Mouse (Mus musculus) heart, embryonic 13.5 days (tissue): ENCODE results near the gene Tgfb3. TPM values are rescaled to one million over a fixed set of nuclear protein-coding genes. Genes with fewer than 3 reads are reported as not detected.

Source experiments
- ATAC-seq: fragments of 200-750 bp; cut with Nextera tagmentation; 2 replicates; pipeline ENCODE4 v1.8.0; 2017; ENCODE audit warnings: moderate TSS enrichment; ENCODE audit not compliant: insufficient number of reproducible peaks, low FRiP score, low TSS enrichment; ENCODE audit errors: extremely low read depth
- H3K27ac ChIP-seq: fragments of 300-500 bp; sonication (generic); replicated peaks from 2 replicates; pipeline ENCODE4 v1.5.1; 2015; ENCODE audit warnings: moderate library complexity, mild to moderate bottlenecking, inconsistent platforms
- H3K27me3 ChIP-seq: fragments of 300-500 bp; sonication (generic); replicated peaks from 2 replicates; pipeline ENCODE4 v1.6.1; 2015; ENCODE audit warnings: mild to moderate bottlenecking, inconsistent platforms
- H3K36me3 ChIP-seq: fragments of 300-500 bp; sonication (generic); 2 replicates; pipeline ENCODE4 v1.6.1; 2015; ENCODE audit warnings: mild to moderate bottlenecking, inconsistent platforms
- H3K4me1 ChIP-seq: fragments of 300-500 bp; sonication (generic); 2 replicates; pipeline ENCODE4 v1.6.1; 2015; ENCODE audit warnings: inconsistent platforms
- H3K4me2 ChIP-seq: fragments of 300-500 bp; sonication (generic); 2 replicates; pipeline ENCODE4 v1.6.1; 2015; ENCODE audit warnings: inconsistent platforms, mild to moderate bottlenecking, moderate library complexity
- H3K4me3 ChIP-seq: fragments of 300-500 bp; sonication (generic); 2 replicates; pipeline ENCODE4 v1.5.1; 2015; ENCODE audit warnings: moderate library complexity, mild to moderate bottlenecking, inconsistent platforms
- H3K9ac ChIP-seq: fragments of 300-500 bp; sonication (generic); 2 replicates; pipeline ENCODE4 v1.6.1; 2015; ENCODE audit warnings: inconsistent platforms, mild to moderate bottlenecking, moderate library complexity
- H3K9me3 ChIP-seq: fragments of 300-500 bp; sonication (generic); 2 replicates; pipeline ENCODE4 v1.6.1; 2016; ENCODE audit warnings: inconsistent platforms
- WGBS: fragments of 180-500 bp; shearing (Covaris S2); methylation state at CpG from one replicate; pipeline ENCODE4 v1.1.7; 2015; ENCODE audit warnings: mixed read lengths; 5-methylcytosine and 5-hydroxymethylcytosine counted together
- polyA plus RNA-seq: library from polyadenylated mRNA; unstranded; fragments of >200 nt; fragmentation: Nextera tagmentation; extraction: Ambion mirVana; gene quantifications from 2 replicates; pipeline ENCODE4 v1.2.1, GENCODE M21; 2015

The Tgfb3 gene
- polyA plus RNA-seq, 1 experiment from 2014 or later = 23.7 TPM

DNA sequence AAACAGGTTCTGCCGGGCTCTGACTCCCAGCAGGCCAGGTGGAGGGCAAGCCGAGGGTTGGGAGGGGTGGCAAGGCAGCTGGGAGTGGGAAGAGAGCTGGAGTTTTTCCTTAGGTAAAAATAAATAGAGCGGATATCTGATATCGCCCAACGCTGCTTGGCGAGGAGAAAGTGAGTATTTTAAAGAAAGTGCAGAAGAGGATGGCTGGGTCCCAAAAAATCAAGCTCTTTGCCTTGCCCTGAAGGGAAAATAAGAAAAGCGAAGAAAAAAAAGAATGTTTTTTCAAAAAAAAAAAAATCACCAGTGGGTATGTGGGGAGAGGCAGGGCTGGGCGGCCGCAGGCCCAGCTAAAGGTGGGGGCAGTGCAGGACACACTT is 677 bp downstream of the Tgfb3 start:
- Histone ChIP-seq H3K27ac (peak overlapping the region; percentile 94), H3K27me3 (peaks cover 11% of the 10 kb centered on the region), H3K9ac (peak overlapping the region; percentile 91), H3K4me1 (peaks cover 57% of the 10 kb centered on the region), H3K4me2 (peak overlapping the region; percentile 84), H3K36me3 (peaks cover 9% of the 10 kb centered on the region; the same call in 1 of the 2 replicates), H3K4me3 (peak overlapping the region; percentile 69), H3K9me3 (no peaks in the 10 kb centered on the region)
- ATAC-seq = no peak
- WGBS = 25% methylated on average over 9 of the region's 9 CpGs

DNA sequence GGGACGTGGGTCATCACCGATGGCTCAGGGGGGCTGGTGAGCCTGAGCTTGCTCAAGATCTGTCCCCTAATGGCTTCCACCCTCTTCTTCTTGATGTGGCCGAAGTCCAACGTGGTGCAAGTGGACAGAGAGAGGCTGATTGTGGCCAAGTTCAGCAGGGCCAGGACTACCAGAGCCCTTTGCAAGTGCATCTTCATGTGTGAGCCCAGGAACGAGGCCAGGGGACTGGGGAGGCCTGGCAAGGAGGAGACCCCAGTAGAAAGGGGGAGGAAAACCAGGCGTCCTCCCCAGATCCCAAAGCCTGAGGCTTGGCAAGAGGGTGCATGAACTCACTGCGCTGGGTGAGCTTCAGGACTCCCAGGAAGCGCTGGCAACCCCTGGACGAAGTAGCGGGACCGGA is 1.1 kb downstream of the Tgfb3 start:
- Histone ChIP-seq H3K4me1 (peaks cover 53% of the 10 kb centered on the region), H3K9ac (peak overlapping the region; percentile 91), H3K27ac (peak overlapping the region; percentile 94), H3K9me3 (no peaks in the 10 kb centered on the region), H3K4me3 (peak overlapping the region; percentile 69), H3K27me3 (peaks cover 11% of the 10 kb centered on the region), H3K36me3 (peaks cover 9% of the 10 kb centered on the region; the same call in 1 of the 2 replicates), H3K4me2 (peak overlapping the region; percentile 84)
- WGBS = 24% methylated on average over 11 of the region's 11 CpGs
- no peak for ATAC-seq

DNA sequence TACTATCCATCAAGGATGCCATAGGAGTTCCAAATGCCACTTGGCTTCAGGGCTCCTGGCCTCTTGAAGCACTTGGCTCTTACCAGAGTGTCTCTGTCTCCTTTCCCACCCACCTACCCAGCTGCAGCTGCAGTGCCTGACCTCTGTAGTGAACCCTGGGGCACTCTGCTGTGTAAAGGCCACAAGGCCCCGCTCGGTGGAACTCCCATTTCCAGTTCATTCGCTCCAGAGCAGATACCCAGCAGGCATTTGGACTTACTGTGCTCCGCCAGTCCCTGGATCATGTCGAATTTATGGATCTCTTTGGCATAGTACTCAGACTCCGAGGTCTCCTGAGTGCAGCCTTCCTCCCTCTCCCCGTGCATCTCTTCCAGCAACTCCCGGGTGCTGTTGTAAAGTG is 1.5 kb downstream of the Tgfb3 start:
- peaks cover 11% of the 10 kb centered on the region for H3K27me3 ChIP-seq
- H3K4me2 ChIP-seq = peak overlapping the region; percentile 84
- H3K4me3 ChIP-seq = peak overlapping the region; percentile 69
- H3K9ac ChIP-seq = peak overlapping the region; percentile 91
- no peaks in the 10 kb centered on the region for H3K9me3 ChIP-seq
- peak overlapping the region; percentile 94 for H3K27ac ChIP-seq
- peaks cover 11% of the 10 kb centered on the region; the same call in 1 of the 2 replicates for H3K36me3 ChIP-seq
- peaks cover 53% of the 10 kb centered on the region for H3K4me1 ChIP-seq
- no peak for ATAC-seq
- 37% methylated on average over 8 of the region's 8 CpGs for WGBS

DNA sequence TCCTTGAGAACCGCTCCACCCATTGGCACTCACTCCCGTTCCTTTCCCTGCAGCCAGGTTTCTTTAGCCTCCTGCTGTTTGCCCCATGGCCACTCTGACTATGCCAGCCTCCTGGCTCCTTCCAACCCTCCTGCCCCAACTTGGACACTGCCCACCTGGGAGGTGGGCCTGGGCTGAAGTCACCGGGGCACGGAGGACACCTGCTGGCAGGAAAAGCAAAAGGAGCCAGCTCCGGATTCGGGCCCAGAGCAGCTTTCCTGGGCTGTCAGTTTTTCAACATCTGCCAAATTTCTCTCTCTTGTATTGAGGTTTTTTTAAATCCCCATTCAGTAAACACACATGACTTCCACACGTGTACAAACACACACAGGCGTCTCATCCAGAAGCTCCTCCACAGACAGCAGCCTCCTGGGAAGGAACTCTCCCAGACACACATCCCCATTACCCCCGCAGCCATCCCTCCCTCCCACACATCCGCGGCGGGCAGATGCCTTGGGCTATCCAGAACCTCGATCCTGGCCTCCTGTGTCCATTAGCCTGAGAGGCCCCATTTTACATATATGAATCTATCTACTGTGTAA is 2.4 kb downstream of the Tgfb3 start:
- H3K4me3 ChIP-seq = peak overlapping the region; percentile 69
- peaks cover 18% of the 10 kb centered on the region for H3K36me3 ChIP-seq
- 14% methylated on average over 13 of the region's 13 CpGs for WGBS
- H3K4me2 ChIP-seq = peak overlapping the region; percentile 84
- no peak overlapping the region for H3K27ac ChIP-seq
- H3K9me3 ChIP-seq = 0 out of 2 replicates have a peak, but pooled peaks cover 4% of the 10 kb centered on the region
- no peak for ATAC-seq
- peaks cover 11% of the 10 kb centered on the region for H3K27me3 ChIP-seq
- H3K4me1 ChIP-seq = peaks cover 49% of the 10 kb centered on the region
- peak overlapping the region; percentile 91 for H3K9ac ChIP-seq

DNA sequence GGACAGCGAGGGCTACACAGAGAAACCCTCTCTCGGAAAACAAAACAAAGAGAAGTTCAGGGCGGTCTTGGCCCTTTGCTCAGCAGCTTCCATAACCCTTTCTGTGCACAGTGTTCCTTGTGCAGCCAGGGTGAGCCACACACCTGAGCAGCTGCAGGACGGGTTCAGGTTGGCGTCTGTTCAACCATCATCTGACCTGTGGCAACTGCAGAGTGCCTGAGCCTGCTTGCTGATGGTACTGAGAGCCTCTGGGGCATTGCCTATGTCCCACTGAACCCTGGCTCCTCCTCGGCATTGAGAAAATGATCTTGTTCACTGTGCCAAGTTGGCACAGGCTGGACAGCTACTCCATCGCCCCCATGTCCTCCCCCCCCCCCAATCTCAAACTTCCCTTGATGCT is 3.5 kb downstream of the Tgfb3 start:
- Histone ChIP-seq H3K4me1 (peaks cover 49% of the 10 kb centered on the region), H3K27ac (no peak overlapping the region), H3K9me3 (0 out of 2 replicates have a peak, but pooled peaks cover 4% of the 10 kb centered on the region), H3K27me3 (peaks cover 4% of the 10 kb centered on the region; the same call in 1 of the 2 replicates), H3K36me3 (peaks cover 19% of the 10 kb centered on the region), H3K4me2 (peak overlapping the region; percentile 84), H3K4me3 (peak overlapping the region; percentile 69), H3K9ac (peak overlapping the region; percentile 91; the same call in 1 of the 2 replicates)
- 82% methylated on average over 7 of the region's 7 CpGs for WGBS
- no peak for ATAC-seq

DNA sequence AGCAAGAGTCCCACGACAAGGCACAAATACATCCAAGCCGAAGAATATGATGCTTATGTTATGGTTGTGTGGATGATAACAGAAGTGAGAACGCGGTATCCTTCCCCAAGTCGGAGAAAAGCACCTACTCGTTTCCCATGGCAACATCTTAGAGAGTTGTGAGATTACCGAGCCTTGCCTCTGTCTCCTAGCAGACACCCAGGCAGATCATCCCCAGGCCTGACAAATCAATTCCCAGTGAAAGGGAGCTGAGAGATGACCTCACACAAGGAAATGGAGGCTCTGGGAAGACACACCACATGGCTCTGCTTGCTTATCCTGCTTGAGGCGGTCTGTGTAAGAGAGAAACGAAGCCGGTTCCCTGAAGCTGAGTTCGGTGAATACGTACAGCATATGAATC is 4.2 kb downstream of the Tgfb3 start:
- H3K4me2 ChIP-seq = peak overlapping the region; percentile 84; the same call in 1 of the 2 replicates
- H3K4me3 ChIP-seq = no peak overlapping the region
- peaks cover 49% of the 10 kb centered on the region for H3K4me1 ChIP-seq
- WGBS = 73% methylated on average over 12 of the region's 12 CpGs
- H3K36me3 ChIP-seq = peaks cover 25% of the 10 kb centered on the region
- H3K27ac ChIP-seq = no peak overlapping the region
- H3K27me3 ChIP-seq = no peaks in the 10 kb centered on the region
- ATAC-seq = no peak
- H3K9me3 ChIP-seq = 0 out of 2 replicates have a peak, but pooled peaks cover 4% of the 10 kb centered on the region
- H3K9ac ChIP-seq = no peak overlapping the region

DNA sequence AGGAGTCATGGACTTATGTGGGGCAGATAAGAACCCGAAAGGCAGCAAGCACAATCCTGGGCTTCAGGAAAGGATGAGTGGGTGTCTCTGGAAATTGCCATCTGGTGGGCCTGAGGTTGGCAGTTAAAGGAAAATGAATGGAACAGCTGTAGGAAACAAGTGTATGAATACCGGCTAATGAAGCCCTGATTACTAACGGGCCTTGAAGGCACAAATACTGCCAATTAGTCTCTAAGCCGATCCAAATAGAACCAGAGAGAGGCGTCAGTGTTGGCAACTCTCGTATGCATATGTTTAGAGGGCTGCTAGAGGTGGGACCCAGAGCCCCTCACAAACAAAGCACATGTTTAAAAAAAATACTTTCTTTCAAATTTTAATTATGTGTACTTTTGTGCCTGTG is 7.4 kb downstream of the Tgfb3 start:
- ATAC-seq = no peak

DNA sequence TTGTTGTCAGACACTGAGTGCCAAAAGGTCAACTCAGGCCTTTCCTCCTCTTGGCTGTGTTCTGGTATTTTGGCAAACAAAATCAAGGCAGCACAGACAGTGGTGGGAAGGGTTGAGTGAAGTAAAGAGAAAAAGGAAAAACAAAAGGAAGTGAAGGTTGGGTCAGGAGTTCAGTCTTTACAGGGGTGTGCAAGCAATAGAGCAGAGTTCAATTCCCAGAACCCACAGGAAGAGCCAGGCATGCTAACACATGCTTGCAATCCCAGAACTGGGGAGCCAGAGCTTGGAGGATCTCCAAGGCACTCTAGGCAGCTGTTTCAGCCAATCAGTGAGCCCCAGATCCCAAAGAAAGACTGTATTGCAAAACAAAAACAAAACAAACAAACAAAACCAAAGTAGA is 14.0 kb downstream of the Tgfb3 start:
- no peaks in the 10 kb centered on the region for H3K4me1 ChIP-seq
- H3K4me3 ChIP-seq = no peak overlapping the region
- no peaks in the 10 kb centered on the region for H3K9me3 ChIP-seq
- no peaks in the 10 kb centered on the region for H3K27me3 ChIP-seq
- H3K36me3 ChIP-seq = peaks cover 81% of the 10 kb centered on the region
- no peak overlapping the region for H3K9ac ChIP-seq
- H3K27ac ChIP-seq = no peak overlapping the region
- H3K4me2 ChIP-seq = no peak overlapping the region
- no peak for ATAC-seq

More for the DNA sequence above, 7.4 kb downstream of the Tgfb3 start:
- Histone ChIP-seq H3K27me3 (no peaks in the 10 kb centered on the region), H3K9me3 (0 out of 2 replicates have a peak, but pooled peaks cover 4% of the 10 kb centered on the region), H3K4me2 (no peak overlapping the region), H3K4me1 (peaks cover 29% of the 10 kb centered on the region), H3K9ac (no peak overlapping the region), H3K36me3 (peaks cover 56% of the 10 kb centered on the region), H3K4me3 (no peak overlapping the region), H3K27ac (no peak overlapping the region)
- 84% methylated on average over 6 of the region's 6 CpGs for WGBS

DNA sequence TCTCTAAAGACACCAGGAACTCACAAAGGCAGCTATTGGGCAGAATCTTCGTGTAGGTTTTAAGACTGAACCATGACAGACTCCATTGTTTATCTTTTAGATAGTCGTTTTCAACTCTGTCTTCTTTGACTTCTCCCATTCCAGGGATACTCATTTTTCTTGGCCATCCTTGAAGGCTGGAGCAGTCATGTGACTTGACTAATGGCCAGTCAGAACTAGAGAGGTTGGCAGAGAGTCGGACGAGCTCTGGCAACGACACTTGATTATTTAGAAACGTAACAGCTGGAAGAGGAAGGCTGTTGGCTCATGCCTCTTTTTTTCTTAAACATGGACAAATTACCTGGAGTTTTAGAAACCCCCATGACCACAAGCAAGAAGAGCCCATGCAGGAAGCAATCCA is 19.5 kb downstream of the Tgfb3 start:
- Histone ChIP-seq H3K4me2 (no peak overlapping the region), H3K4me1 (no peaks in the 10 kb centered on the region), H3K9ac (no peak overlapping the region), H3K9me3 (no peaks in the 10 kb centered on the region), H3K4me3 (no peak overlapping the region), H3K27ac (no peak overlapping the region), H3K36me3 (peaks cover 83% of the 10 kb centered on the region), H3K27me3 (no peaks in the 10 kb centered on the region)
- 70% methylated on average over 6 of the region's 6 CpGs for WGBS
- no peak for ATAC-seq

DNA sequence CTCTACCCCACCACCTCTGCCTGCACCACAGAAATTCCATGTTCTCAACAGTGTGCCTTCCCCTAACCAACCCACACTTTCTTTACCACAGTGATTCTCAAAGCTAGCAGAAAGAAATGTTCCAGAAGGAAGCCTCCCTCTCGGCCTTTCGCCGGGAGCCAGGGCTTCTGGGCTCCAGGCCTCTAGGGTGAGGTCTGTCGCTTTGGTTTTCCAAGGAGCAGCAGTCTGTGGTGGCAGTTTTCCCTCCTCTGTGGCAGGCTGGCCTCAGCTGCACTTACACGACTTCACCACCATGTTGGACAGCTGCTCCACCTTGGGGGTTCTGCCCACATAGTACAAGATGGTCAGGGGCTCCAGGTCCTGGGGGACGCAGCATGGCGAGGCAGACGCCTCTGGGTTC is 21.3 kb downstream of the Tgfb3 start:
- H3K9me3 ChIP-seq = no peaks in the 10 kb centered on the region
- no peaks in the 10 kb centered on the region for H3K4me1 ChIP-seq
- peaks cover 65% of the 10 kb centered on the region for H3K36me3 ChIP-seq
- no peak overlapping the region for H3K4me2 ChIP-seq
- no peak overlapping the region for H3K9ac ChIP-seq
- H3K27me3 ChIP-seq = no peaks in the 10 kb centered on the region
- WGBS = 80% methylated on average over 8 of the region's 8 CpGs
- H3K27ac ChIP-seq = no peak overlapping the region
- no peak overlapping the region for H3K4me3 ChIP-seq
- ATAC-seq = no peak

DNA sequence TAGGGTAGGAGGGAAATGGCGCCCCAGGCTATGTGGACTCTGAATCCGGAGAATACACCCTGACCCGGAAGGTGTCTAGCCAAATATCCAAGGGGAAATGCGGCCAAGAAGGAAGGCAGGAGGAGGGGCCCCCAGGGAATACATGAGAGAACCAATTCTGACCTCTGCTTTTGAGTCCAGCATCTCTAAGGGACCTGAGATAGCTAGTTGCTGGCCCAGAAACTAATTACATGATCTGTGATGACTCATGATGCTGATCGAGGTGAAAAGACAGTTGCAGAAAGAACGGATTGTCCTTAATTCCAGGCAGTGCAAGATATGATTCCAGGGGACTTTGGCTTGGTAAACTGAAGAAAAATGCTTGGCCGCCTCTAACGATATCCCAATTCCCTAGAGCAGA is 21.9 kb downstream of the Tgfb3 start:
- no peaks in the 10 kb centered on the region for H3K4me1 ChIP-seq
- 82% methylated on average over 8 of the region's 8 CpGs for WGBS
- H3K9me3 ChIP-seq = no peaks in the 10 kb centered on the region
- H3K9ac ChIP-seq = no peak overlapping the region
- no peak overlapping the region for H3K4me2 ChIP-seq
- no peak overlapping the region for H3K4me3 ChIP-seq
- no peak for ATAC-seq
- no peak overlapping the region for H3K27ac ChIP-seq
- H3K27me3 ChIP-seq = no peaks in the 10 kb centered on the region
- H3K36me3 ChIP-seq = peaks cover 60% of the 10 kb centered on the region

DNA sequence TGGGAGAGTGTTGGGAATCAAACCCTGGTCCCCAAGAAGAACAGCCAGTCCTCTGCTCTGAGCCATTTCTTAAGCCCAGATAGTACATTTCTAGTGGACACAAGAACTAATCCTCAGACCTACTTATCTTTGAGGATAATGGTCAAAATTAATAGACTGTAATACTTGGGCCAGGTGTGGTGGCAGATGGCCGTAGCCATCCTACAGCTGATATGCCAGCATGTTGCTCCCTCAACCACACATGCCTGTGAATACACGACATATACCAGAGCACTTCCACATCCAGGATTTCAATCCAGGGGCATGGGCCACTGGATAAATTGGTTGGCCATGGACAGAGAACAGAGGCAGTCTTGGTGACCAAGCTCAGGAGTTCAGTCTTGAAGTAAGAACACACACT is 23.5 kb downstream of the Tgfb3 start:
- Histone ChIP-seq H3K36me3 (peaks cover 49% of the 10 kb centered on the region), H3K4me2 (no peak overlapping the region), H3K4me3 (no peak overlapping the region), H3K27me3 (no peaks in the 10 kb centered on the region), H3K4me1 (0 out of 2 replicates have a peak, but pooled peaks cover 4% of the 10 kb centered on the region), H3K9ac (no peak overlapping the region), H3K27ac (no peak overlapping the region), H3K9me3 (no peaks in the 10 kb centered on the region)
- no peak for ATAC-seq
- 86% methylated on average over 2 of the region's 2 CpGs for WGBS
